Mouse (Mus musculus): ENCODE results near the gene Snap91. TPM values are rescaled to one million over a fixed set of nuclear protein-coding genes. Genes with fewer than 3 reads are reported as not detected.

Gene Snap91
- polyA plus RNA-seq, 1 experiment from 2014 or later: 87.1 TPM

GRCm38 (mm10) chr9:86799099-86799498, 81.4 kb downstream of the Snap91 start:
- H3K4me1 ChIP-seq (ENCODE audit: control insufficient read depth, insufficient read depth, low read length): no peaks in the 10 kb centered on the region
- H3K36me3 ChIP-seq (ENCODE audit: control insufficient read depth, insufficient read depth, low read length): peaks cover 31% of the 10 kb centered on the region
- H3K27me3 ChIP-seq (ENCODE audit: control insufficient read depth, insufficient read depth, low read length): no peaks in the 10 kb centered on the region
- H3K4me3 ChIP-seq (replicated peaks; ENCODE audit: low read depth, low read length): no peak overlapping the region
- H3K9me3 ChIP-seq (ENCODE audit: control insufficient read depth, low read length): no peaks in the 10 kb centered on the region
- H3K9ac ChIP-seq (replicated peaks; ENCODE audit: low read length): no peak overlapping the region
- WGBS: 87% methylated on average over 7 of the region's 7 CpGs
- DNase-seq: no peak
- H3K27ac ChIP-seq (replicated peaks; ENCODE audit: low read depth, low read length): no peak overlapping the region
- ATAC-seq (ENCODE audit: low FRiP score, low TSS enrichment): no peak
- no peak overlapping the region for H3K4me2 ChIP-seq (ENCODE audit: low read length)

- H3K9me3 ChIP-seq (ENCODE audit: control insufficient read depth, low read length): no peaks in the 10 kb centered on the region
- H3K9ac ChIP-seq (replicated peaks; ENCODE audit: low read length): no peak overlapping the region
- WGBS: 47% methylated on average over 7 of the region's 7 CpGs
- no peak overlapping the region for H3K4me2 ChIP-seq (ENCODE audit: low read length)
- H3K36me3 ChIP-seq (ENCODE audit: control insufficient read depth, insufficient read depth, low read length): peaks cover 31% of the 10 kb centered on the region
- DNase-seq (no peak), ATAC-seq (ENCODE audit: low FRiP score, low TSS enrichment) (no peak)
- no peaks in the 10 kb centered on the region for H3K27me3 ChIP-seq (ENCODE audit: control insufficient read depth, insufficient read depth, low read length)
- no peak overlapping the region for H3K4me3 ChIP-seq (replicated peaks; ENCODE audit: low read depth, low read length)
- H3K27ac ChIP-seq (replicated peaks; ENCODE audit: low read depth, low read length): no peak overlapping the region
- H3K4me1 ChIP-seq (ENCODE audit: control insufficient read depth, insufficient read depth, low read length): no peaks in the 10 kb centered on the region
These were observed 81.8 kb downstream of the Snap91 start for GRCm38 (mm10) chr9:86798686-86799085.

DNA sequence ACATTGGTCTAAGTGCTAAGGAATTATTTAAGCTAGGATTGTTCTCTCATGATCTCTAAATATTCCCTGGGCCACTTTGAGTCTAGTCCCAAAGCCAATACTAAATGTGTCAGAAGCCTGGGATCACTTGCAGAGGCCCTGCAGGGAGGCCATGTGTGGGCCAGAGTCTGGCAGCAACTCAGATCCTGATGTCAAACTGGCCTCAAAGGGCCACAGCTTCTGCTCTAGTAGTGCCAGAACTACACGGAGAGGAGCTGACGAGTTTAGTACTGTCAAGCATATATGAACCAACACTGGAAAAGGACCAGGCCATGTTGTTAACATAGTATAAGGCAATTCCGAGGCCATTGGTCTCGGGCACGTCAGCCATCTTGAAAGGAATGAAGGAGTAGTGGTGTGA, 82.3 kb downstream of the Snap91 start:
- H3K4me2 ChIP-seq (ENCODE audit: low read length): no peak overlapping the region
- no peak overlapping the region for H3K27ac ChIP-seq (replicated peaks; ENCODE audit: low read depth, low read length)
- no peaks in the 10 kb centered on the region for H3K9me3 ChIP-seq (ENCODE audit: control insufficient read depth, low read length)
- no peak overlapping the region for H3K9ac ChIP-seq (replicated peaks; ENCODE audit: low read length)
- 91% methylated on average over 5 of the region's 5 CpGs for WGBS
- no peaks in the 10 kb centered on the region for H3K4me1 ChIP-seq (ENCODE audit: control insufficient read depth, insufficient read depth, low read length)
- no peak for ATAC-seq (ENCODE audit: low FRiP score, low TSS enrichment)
- no peak for DNase-seq
- H3K27me3 ChIP-seq (ENCODE audit: control insufficient read depth, insufficient read depth, low read length): no peaks in the 10 kb centered on the region
- H3K4me3 ChIP-seq (replicated peaks; ENCODE audit: low read depth, low read length): no peak overlapping the region
- H3K36me3 ChIP-seq (ENCODE audit: control insufficient read depth, insufficient read depth, low read length): peaks cover 29% of the 10 kb centered on the region

- Histone ChIP-seq H3K27ac (replicated peaks; ENCODE audit: low read depth, low read length) (no peak overlapping the region), H3K9me3 (ENCODE audit: control insufficient read depth, low read length) (no peaks in the 10 kb centered on the region), H3K4me3 (replicated peaks; ENCODE audit: low read depth, low read length) (no peak overlapping the region), H3K4me2 (ENCODE audit: low read length) (no peak overlapping the region), H3K36me3 (ENCODE audit: control insufficient read depth, insufficient read depth, low read length) (peaks cover 27% of the 10 kb centered on the region), H3K9ac (replicated peaks; ENCODE audit: low read length) (no peak overlapping the region), H3K27me3 (ENCODE audit: control insufficient read depth, insufficient read depth, low read length) (no peaks in the 10 kb centered on the region), H3K4me1 (ENCODE audit: control insufficient read depth, insufficient read depth, low read length) (no peaks in the 10 kb centered on the region)
- 73% methylated on average over 4 of the region's 4 CpGs for WGBS
- ATAC-seq (ENCODE audit: low FRiP score, low TSS enrichment) (no peak), DNase-seq (no peak)
These were observed 82.9 kb downstream of the Snap91 start for GRCm38 (mm10) chr9:86797553-86797952.

DNA sequence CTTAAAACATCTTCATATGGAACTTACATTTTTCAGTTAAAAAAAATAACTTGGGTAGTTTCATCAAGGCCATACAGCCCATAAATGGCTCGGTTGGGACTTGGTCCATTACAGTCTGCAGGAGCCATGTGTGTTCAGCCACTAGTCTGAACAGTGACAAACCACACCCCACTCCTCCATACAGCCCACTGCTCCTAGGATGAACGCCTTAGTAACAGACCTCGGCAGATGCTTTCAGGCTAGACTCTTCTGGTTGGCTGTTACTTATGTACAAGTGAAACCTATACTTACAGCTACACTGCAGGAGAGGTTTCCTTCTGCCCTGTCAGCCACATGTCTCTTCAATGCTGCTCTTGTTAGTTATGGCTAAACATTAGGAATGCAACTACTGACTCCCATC, 85.2 kb downstream of the Snap91 start:
- Histone ChIP-seq H3K4me2 (ENCODE audit: low read length) (no peak overlapping the region), H3K9ac (replicated peaks; ENCODE audit: low read length) (no peak overlapping the region), H3K9me3 (ENCODE audit: control insufficient read depth, low read length) (no peaks in the 10 kb centered on the region), H3K4me1 (ENCODE audit: control insufficient read depth, insufficient read depth, low read length) (no peaks in the 10 kb centered on the region), H3K27ac (replicated peaks; ENCODE audit: low read depth, low read length) (no peak overlapping the region), H3K36me3 (ENCODE audit: control insufficient read depth, insufficient read depth, low read length) (peaks cover 36% of the 10 kb centered on the region), H3K4me3 (replicated peaks; ENCODE audit: low read depth, low read length) (no peak overlapping the region), H3K27me3 (ENCODE audit: control insufficient read depth, insufficient read depth, low read length) (no peaks in the 10 kb centered on the region)
- no peak for ATAC-seq (ENCODE audit: low FRiP score, low TSS enrichment)
- WGBS: 72% methylated on average over 3 of the region's 3 CpGs
- DNase-seq: no peak

GRCm38 (mm10) chr9:86791927-86792326, 88.5 kb downstream of the Snap91 start:
- H3K4me3 ChIP-seq (replicated peaks; ENCODE audit: low read depth, low read length): no peak overlapping the region
- ATAC-seq (ENCODE audit: low FRiP score, low TSS enrichment) (no peak), DNase-seq (no peak)
- H3K27ac ChIP-seq (replicated peaks; ENCODE audit: low read depth, low read length): no peak overlapping the region
- 87% methylated on average over 7 of the region's 7 CpGs for WGBS
- H3K9ac ChIP-seq (replicated peaks; ENCODE audit: low read length): no peak overlapping the region
- H3K4me2 ChIP-seq (ENCODE audit: low read length): no peak overlapping the region
- H3K9me3 ChIP-seq (ENCODE audit: control insufficient read depth, low read length): no peaks in the 10 kb centered on the region
- no peaks in the 10 kb centered on the region for H3K4me1 ChIP-seq (ENCODE audit: control insufficient read depth, insufficient read depth, low read length)
- H3K27me3 ChIP-seq (ENCODE audit: control insufficient read depth, insufficient read depth, low read length): no peaks in the 10 kb centered on the region
- peaks cover 40% of the 10 kb centered on the region for H3K36me3 ChIP-seq (ENCODE audit: control insufficient read depth, insufficient read depth, low read length)

DNA sequence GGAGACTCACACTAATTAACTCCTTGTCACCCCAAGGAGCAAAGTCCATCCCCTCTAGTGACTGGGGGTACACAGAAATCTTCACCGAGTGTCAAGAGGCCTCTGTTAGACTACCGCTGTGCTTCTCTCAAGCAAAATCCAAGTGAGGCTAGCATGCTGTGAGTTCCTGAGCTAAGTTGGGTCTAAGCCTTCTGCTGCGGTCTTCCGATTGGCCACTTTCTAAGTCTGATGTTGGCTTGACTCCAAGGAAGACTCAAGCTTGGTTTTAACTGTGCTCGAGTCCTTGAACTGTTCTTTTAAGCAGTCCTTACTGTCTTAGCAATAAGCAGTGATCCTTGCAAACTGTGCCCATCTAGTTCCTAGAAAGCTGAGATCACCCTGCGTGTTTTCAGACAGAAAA, 91.3 kb downstream of the Snap91 start:
- Histone ChIP-seq H3K27ac (replicated peaks; ENCODE audit: low read depth, low read length) (no peak overlapping the region), H3K4me3 (replicated peaks; ENCODE audit: low read depth, low read length) (no peak overlapping the region), H3K9ac (replicated peaks; ENCODE audit: low read length) (no peak overlapping the region), H3K36me3 (ENCODE audit: control insufficient read depth, insufficient read depth, low read length) (peaks cover 43% of the 10 kb centered on the region), H3K27me3 (ENCODE audit: control insufficient read depth, insufficient read depth, low read length) (no peaks in the 10 kb centered on the region), H3K4me1 (ENCODE audit: control insufficient read depth, insufficient read depth, low read length) (no peaks in the 10 kb centered on the region), H3K9me3 (ENCODE audit: control insufficient read depth, low read length) (no peaks in the 10 kb centered on the region), H3K4me2 (ENCODE audit: low read length) (no peak overlapping the region)
- DNase-seq (no peak), ATAC-seq (ENCODE audit: low FRiP score, low TSS enrichment) (no peak)
- WGBS: 78% methylated on average over 6 of the region's 6 CpGs

DNA sequence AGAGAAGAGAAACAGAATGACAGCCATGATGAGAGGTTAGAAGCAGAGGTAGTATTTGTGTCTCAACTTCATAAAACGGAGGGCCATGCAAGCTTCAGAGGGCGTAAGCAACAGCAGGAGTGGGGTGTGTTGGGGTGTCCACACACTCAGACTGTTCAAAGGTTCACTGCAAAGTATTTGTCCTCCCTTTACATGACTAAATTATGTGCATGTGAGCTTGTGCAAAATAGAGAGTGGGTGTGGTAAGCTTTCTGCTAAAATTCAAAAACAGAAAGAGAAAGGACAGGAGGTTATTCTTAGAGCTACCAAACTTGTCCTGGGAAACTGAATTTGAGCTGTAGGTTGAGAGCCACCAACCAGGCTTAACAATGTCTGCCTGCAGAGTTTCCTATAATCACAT, 97.6 kb downstream of the Snap91 start:
- Histone ChIP-seq H3K27me3 (ENCODE audit: control insufficient read depth, insufficient read depth, low read length) (no peaks in the 10 kb centered on the region), H3K36me3 (ENCODE audit: control insufficient read depth, insufficient read depth, low read length) (peaks cover 55% of the 10 kb centered on the region), H3K9ac (replicated peaks; ENCODE audit: low read length) (no peak overlapping the region), H3K4me2 (ENCODE audit: low read length) (no peak overlapping the region), H3K27ac (replicated peaks; ENCODE audit: low read depth, low read length) (no peak overlapping the region), H3K4me3 (replicated peaks; ENCODE audit: low read depth, low read length) (no peak overlapping the region), H3K9me3 (ENCODE audit: control insufficient read depth, low read length) (no peaks in the 10 kb centered on the region), H3K4me1 (ENCODE audit: control insufficient read depth, insufficient read depth, low read length) (no peaks in the 10 kb centered on the region)
- DNase-seq (no peak), ATAC-seq (ENCODE audit: low FRiP score, low TSS enrichment) (no peak)
- 96% methylated on average over 2 of the region's 2 CpGs for WGBS

DNA sequence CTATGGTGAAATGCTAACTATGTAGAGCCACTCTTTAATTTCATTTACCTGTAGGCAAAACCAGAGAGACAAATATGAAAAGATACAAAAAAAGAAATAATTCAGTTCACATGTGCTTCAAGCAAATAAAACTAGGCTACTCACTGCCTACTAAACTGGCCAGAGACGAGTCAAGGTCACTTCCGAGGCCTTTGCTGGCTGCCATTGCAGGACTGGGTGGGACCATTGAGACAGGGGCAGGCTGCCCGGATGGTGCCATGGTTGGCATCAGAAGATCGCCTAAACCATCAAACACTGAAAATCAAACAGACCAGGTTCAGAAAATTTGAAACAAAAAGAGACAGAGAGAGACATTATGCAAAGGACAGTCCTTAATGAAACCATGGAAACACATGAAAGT, 99.0 kb downstream of the Snap91 start:
- H3K27me3 ChIP-seq (ENCODE audit: control insufficient read depth, insufficient read depth, low read length): no peaks in the 10 kb centered on the region
- no peak overlapping the region for H3K4me2 ChIP-seq (ENCODE audit: low read length)
- H3K4me3 ChIP-seq (replicated peaks; ENCODE audit: low read depth, low read length): no peak overlapping the region
- H3K9ac ChIP-seq (replicated peaks; ENCODE audit: low read length): no peak overlapping the region
- H3K27ac ChIP-seq (replicated peaks; ENCODE audit: low read depth, low read length): no peak overlapping the region
- ATAC-seq (ENCODE audit: low FRiP score, low TSS enrichment) (no peak), DNase-seq (no peak)
- 92% methylated on average over 4 of the region's 4 CpGs for WGBS
- H3K36me3 ChIP-seq (ENCODE audit: control insufficient read depth, insufficient read depth, low read length): peaks cover 63% of the 10 kb centered on the region
- H3K4me1 ChIP-seq (ENCODE audit: control insufficient read depth, insufficient read depth, low read length): no peaks in the 10 kb centered on the region
- H3K9me3 ChIP-seq (ENCODE audit: control insufficient read depth, low read length): no peaks in the 10 kb centered on the region
